Mouse (Mus musculus): ENCODE results near the gene Gadl1. TPM values are rescaled to one million over a fixed set of nuclear protein-coding genes. Genes with fewer than 3 reads are reported as not detected.
A peak's percentile ranks its signal among the peaks of the same experiment; 100 is the strongest.
"Not testable (repeated sequence)": the region's sequence is repeated elsewhere in the genome, so short reads cannot be mapped to it uniquely, and the experiment has no call there.

The Gadl1 gene
- total RNA-seq, 2 experiments from 2014 or later = 3.3 to 10.8 TPM

DNA sequence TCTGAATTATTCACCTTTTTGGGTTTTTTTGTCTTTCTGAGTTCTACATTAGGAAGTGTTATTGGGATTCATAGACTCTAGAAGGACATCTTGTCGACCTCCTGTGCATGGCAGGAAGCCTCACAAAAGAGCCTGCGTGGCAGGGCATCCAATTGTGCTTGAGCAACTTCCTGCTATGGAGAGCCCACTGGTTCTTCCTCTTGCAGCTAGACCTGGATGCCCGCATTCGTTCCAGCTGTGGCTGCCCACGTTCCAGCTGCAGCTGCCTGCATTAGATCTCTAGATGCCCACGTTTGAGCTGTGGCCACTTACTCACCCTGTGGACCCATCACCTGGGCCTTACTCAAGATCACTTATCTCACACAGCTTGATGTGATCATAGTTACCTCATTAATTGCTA, 116.1 kb downstream of the Gadl1 start:
- no peak for DNase-seq

DNA sequence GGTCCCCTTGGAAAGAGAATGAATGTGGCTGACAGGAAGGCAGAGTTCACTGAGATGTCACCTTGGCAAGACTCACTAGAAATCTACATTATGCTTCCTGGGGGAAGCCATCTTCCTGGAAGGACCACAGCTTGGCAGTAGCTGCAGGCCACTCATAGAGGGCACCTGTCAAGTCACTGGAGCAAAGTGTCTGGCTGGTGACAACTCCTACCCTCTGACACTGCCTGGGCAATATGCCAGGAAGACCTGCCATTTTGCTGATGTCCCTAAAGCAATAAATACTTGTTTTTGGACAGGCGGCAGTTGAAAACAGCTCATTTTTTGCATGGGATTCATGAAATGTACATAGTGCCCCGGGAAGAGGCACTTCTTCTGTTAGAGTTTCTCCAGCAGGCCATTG, 119.8 kb downstream of the Gadl1 start:
- DNase-seq = no peak

DNA sequence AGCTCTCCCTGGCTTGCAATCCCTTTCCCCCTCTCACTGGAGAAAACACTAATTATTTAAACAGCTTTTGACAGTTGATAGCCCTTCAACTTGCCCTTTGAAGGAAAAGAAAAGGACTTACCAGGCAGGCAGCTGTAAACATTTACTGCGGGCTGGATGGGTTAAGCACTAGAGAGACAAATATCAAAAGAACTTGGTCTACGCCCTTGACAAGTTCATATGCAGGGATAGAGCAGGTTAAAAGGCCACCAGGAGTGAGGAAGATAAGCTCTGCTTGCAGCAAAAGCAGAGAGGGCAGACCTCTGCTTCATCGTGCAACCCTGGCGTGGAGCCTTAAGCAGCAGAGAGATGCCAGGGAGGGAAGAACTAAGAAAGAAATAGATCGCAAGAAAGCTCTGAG, 123.5 kb downstream of the Gadl1 start:
- DNase-seq = no peak

DNA sequence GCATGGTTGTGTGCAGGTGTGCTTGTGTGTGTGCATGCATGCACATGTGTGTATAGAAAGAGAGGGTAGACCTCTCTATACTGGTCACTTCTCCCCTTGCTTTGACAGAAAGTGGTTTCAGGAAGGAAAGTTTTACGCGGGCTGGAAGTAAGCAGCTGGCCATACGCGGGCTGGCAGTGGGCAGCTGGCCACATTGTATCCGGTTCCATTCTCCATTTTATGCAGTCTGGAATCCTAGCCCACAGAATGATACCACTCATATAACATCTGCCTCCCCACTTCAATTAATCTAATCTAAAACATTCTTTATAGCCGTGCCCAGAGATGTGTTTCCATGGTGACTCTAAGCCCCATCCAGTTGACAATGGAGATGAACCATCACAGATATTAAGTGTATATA, 129.0 kb downstream of the Gadl1 start:
- DNase-seq = no peak

DNA sequence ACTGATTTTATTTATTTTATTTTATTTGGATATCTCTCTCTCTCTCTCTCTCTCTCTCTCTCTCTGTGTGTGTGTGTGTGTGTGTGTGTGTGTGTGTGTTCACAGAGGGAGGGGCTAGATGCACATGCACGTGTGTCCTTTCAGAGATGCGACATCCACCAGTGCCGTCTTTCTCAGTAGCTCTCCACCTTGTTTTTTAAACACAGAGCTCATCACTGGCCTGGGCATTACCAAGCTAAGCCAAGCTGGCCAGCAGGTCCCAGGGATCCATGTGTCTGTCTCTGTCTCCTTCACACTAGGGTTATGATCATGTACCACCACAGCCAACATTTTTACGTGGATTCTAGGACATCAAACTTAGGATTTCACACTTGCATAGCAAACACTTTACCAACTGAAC, 130.7 kb downstream of the Gadl1 start:
- no peak for DNase-seq

DNA sequence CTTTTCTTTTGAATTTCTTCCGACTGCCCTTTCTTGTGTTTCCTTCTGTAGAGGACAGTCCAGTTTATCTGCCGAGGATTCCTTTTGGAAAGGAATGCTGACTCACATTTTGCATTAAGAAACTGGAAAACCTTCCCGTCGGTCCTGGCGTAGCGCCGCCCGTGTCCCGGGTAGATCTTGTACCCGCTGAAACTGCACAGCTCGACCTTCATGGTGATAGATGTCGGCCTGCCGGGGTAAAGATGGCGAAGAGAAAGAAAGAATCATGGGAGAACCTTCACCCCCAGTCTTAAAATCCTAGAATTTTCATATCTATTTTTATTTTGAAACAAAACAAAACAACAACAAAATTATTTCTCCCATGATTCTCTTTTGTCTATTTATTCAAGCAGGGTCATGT, 131.6 kb downstream of the Gadl1 start:
- not testable (repeated sequence) for DNase-seq

DNA sequence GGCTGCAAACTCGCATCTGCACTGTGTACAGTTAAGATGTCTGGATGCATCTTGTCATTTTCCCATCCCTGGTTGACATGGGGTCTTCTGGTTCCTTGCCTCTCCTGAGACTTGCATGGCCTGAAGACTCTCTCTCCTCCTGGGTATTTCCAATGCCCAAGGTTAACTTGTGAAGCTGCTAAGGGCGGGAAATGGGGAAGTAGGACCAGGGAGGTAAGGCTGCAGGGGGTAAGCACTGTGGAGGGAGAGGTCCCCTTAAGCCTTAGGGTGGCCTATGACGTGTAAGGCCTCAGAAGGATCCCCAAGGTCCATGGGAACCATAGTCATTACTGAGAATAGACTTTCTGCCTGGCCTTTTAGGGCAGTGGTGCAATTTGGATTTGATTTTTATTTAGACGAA, 132.1 kb downstream of the Gadl1 start:
- DNase-seq = no peak

DNA sequence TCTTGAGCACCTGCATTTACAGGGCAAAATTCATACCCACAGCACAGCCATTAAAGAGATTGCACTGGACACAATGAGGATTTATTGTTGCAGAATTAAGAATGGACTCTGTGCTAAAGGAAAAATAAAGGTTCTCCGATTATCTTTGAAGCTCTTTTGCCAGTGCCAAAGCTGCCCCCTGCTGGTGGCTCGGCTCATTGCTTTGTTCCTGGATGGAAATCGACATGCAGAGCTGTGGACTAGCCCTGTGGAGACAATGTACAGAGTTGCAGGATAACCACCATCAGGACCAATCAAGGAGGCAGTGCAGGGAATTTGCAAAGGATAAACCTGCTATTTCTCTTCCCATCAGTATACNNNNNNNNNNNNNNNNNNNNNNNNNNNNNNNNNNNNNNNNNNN, 132.5 kb downstream of the Gadl1 start:
- peak; percentile 32 for DNase-seq

DNA sequence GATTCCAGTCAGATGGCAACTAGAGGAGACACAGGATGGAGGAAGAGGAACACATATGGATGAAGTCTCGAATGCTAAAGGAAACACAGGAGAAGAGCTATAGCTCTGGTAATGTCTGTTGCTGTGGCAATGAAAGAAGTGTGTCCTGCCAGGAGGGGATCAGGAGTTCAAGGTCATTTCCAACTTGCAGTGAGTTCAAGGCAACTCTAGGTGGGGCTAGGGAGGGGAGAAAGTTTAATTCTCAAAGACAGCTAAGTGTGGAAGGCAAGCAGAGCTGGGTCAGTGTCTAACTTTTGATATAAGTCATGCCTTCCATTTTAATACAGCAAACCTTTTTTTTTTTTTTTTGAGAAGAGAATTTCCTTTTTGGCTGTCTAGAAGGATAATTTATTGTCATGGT, 140.7 kb downstream of the Gadl1 start:
- no peak for DNase-seq

DNA sequence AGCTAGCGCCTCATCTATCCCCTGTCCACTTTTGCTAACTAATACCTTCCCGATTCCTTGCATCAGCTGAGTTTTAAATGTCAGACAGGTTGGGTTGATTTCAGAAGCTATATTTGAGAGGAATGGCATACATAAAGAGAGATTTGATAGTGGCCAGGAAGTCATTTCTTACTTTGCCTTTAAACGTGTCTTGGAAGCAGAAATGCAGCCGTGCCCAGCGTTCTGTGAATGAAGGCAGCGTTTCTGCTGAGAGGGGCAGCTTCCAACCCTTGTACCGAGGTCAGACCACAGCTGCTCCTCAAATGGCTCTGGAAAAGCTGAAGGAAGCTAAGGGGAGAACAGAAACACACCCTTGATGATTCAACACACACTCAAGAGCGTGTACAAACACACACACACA, 144.7 kb downstream of the Gadl1 start:
- DNase-seq = no peak

DNA sequence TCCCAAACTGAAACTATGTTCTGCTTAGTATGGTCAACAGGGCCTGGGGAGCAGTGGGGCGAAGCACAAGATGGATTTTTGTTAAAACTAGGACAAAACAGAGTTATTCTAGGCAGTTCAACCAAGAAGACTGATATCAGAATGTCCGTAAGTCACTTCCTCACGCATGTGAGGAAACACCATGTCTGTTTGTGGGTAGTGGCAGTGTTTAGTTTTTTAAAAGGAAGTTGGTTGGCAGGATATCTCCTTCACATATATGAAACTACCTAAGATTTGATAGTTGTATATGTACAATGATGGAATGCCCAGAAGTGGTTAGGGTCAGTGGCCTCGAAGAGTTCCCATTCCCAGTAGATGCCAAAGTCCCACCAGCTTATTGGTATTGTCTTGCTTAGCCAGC, 149.2 kb downstream of the Gadl1 start:
- no peak for DNase-seq

DNA sequence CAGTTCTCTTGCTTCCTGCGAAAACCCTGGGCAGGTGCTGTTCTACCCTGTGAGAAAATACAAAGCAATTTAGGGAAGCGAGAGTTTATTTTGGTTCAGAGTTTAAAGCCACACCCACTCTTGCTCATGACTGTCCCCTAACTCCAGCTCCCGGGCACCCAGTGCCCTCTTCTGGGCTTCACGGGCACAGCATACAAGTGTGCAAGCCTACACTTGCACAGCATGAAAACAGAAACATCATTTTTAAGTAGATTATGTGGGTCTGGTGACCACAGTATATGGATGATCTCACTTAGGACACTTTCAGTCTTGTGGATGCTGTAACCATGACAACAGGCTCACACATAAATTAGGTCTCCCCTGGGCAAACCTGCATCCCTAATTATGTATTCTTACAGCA, 149.9 kb downstream of the Gadl1 start:
- no peak for DNase-seq

DNA sequence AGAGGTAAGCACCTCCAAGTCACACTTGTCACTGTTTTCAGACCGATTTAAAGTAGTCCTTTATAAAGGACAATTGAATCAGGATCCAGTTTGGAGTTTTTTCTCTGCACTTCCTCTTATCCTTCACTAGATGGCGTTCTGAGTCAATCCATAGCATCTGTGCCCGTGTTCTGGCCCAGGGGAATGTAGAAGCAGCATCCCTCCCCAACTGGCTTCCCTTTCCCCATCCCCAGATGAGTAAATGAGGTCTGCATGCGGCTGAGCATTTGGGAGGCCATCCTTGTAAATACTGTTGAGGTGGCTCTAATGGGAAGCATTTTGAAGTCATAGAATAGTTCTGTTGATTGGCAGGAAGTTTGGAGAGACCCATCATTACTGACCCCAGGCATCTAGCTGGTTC, 151.4 kb downstream of the Gadl1 start:
- DNase-seq = no peak

DNA sequence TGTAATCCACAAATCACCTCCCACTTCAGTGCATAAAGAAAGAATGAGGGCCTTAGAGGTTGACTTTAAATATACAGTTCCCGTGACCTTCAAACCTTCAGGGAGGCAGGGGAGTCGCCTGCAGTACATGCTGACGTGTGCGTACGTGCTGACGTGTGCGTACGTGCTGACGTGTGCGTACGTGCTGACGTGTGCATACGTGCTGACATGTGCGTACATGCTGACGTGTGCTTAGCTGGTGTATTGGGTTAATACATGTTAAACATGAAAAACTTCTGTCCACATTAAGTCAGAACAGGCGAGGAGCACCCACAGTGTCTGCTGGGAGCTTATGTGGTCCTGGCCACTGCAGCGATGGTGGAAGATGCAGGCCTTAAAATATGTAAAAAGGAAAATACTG, 155.5 kb downstream of the Gadl1 start:
- no peak for DNase-seq

DNA sequence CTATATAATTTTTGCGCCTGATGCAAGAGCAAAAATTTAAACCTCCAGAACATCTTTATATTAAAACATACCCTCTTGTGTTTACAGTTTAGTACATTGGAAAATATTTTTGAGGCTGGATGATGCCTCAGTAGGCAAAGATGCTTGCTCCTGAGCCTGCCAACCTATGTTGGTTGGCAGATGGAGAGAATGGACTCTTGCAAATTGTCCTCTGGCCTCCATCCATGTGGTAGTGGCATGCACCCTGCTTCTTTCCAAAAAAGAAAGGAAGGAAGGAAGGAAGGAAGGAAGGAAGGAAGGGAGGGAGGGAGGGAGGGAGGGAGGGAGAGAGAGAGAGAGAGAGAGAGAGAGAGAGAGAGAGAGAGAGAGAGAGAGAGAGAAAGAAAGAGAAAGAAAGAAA, 162.3 kb downstream of the Gadl1 start:
- DNase-seq = not testable (repeated sequence)

DNA sequence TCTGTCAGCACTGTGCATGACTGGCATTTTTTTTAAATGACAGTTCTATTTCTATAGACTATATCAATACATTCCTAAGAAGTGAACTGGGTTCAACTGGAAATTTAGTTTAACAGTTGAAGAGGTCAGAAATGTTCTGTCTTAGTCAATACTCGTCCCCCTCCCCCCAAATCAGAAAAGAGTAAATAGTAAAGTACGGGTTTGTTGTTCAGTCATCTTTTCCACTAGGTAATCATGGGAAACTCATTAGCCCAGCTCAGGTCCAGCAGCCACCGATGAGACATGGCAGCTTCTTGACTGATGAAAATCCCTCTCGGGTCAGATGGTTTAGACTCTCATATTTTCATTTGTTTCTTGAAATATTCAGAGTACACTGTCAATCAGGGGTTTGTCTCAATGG, 166.9 kb downstream of the Gadl1 start:
- no peak for DNase-seq

DNA sequence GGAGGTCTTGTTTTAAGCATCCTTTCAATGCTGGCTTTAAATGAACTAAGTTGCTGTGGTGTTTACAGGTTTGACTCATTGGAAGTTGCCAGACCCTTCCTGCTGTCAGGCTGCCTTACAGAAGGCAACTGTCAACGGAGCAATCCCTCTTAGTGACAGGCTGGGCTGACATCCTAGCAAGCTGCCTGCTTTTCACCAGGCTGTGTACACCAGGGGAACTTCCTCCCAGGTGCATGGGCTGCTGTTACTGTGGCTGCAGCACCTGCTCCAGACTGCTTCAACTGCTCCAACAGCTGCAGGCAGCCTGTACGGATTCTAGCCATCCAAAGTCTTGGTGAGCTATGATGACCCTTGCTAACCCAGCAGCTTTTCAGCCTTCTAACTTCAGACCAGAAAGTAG, 167.7 kb downstream of the Gadl1 start:
- DNase-seq = no peak

DNA sequence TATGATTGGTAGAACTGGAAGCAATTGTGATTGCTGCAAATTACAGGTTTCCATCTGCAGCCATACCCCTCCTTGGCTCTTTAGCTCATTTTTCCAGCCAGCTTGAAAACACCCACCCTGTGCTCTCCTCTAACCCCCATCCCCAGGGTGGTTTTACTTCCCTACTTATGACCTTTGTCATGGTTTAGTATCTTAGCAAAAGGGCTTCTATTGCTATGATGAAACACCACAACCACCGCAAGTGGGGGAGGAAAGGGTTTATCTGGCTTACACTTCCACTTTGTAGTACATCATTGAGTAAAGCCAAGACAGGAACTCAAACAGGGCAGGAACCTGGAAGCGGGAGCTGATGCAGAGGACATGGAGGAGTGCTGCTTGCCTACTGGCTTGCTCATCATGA, 168.2 kb downstream of the Gadl1 start:
- DNase-seq = no peak

DNA sequence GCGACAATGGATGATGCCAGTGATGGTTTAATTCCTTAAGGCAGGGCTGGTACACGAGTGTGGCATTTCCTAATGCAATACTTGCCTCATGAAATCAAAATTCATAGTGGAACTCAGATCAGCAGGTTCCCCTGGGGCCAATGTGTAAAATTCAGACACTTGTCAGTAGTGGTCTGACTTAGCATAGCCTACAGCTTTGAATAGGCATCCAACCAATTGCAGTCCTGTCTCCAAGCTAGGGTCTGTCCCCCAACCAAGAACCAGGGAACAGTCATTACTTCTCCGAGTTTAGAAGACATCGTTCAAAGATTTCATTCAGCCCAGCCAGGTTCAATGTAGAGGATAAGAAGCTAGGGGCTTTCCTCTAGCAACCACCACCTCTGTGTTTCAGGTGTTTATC, 172.5 kb downstream of the Gadl1 start:
- DNase-seq = no peak

DNA sequence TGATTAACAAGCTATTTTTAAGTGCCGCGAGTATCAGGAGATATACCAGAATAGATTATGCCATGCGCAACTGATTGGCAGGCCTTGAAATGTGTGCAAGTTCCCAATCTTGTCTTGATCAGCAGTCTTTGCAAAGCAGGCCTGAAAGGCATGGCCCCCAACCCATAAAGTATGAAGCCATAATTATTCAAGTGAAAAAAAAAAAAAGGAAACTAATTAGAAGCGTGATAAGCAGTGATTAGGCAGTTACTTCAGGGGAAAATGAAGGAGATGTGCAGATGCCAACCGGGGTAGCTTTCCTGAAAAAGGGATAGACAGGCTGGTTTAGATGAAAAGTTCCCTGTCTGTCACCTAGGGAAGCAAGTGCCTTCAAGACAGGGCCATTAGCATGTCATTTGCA, 174.0 kb downstream of the Gadl1 start:
- DNase-seq = no peak

DNA sequence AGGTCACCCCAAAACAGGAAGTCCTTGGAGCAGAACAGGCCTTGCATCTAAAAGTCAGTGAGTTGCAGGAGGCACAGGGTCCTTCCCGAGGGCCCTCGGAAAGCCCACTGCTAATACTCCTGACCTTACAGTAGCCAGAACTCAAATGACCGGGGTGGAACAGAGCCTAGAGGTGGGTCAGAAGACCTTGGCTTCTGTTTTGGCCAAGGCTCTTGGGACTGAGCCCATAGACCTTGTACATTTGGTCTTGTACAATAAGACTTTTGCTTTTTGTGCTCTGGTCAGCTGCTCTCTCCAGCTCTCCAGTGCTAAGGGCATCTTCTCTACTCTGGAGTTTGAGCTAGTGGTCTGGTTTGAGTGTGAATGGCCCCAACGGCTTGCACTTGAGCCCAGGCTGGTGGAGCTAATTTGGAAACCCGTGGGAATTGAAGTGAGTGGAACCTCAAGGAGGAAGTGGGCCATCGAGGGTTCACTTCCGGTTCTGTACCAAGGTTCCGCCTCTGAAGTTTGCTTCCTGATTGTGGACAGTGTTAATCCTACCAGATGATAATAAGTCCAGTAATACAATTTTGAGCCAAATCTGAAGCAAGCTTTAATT, 174.6 kb downstream of the Gadl1 start:
- DNase-seq = no peak

DNA sequence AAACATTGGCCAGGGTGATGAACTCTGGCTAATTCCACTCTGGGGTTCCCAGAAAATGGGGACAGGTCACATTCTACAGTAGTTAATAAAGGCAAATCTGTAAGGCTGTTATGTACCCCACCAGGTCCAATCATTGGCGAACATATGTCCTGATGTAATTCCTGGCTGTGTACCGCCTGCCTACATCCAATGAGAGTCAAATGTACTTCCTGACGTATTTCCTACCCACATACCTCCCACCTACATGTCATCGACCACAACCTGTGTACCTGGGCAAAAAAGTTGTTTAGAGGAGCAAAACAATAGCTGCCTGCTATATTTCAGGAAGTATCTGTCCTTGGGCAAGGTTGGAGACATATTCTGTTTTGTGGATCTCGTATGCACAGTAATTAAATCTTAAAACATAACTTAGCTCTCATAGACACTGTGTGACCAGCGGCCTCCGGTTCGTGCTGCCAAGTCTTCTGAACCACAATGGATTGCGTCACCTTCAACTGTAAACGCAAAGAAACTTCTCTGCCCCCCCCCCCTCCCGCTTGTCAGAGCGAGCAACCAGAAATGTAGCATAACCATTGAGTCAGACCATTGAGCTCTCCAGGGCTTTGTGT, 175.2 kb downstream of the Gadl1 start:
- DNase-seq = no peak

DNA sequence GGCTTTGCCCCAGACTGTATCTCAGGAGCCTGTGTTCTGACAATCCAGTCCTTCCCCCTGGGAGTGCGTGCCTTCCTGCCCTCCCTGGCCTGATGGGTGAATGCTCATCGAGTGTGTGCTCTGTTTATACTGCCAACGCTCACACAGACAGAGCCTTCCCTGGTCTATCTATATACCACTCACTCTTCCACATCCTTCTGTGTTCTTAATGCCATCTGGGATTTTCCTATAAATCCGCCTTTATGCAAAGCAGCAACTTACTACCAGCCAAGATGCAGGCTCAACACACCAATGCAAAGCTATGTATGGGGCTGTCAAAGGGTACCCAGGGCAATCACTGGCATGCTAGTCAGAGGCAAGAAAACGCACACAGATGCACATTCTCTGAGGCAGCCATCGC, 176.7 kb downstream of the Gadl1 start:
- DNase-seq = no peak

DNA sequence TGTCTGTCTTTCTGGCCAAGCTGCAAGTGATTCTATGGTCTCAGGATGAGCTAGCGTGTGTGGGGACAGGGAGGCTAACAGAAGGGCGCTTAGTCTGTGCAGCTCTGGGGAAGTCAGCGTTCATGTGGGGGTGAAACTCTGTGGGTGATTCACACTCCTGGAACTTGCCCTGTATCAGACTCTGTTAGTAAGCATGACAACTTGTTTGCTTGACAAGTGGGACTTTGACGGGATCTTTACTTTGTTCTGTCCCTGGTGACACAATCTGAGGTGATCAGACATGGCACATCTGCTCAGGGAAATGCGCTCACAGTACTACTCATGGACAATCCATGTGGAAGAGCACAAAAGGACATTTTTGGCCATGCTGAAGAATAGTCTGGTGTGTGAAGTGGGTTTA, 178.0 kb downstream of the Gadl1 start:
- DNase-seq = no peak

DNA sequence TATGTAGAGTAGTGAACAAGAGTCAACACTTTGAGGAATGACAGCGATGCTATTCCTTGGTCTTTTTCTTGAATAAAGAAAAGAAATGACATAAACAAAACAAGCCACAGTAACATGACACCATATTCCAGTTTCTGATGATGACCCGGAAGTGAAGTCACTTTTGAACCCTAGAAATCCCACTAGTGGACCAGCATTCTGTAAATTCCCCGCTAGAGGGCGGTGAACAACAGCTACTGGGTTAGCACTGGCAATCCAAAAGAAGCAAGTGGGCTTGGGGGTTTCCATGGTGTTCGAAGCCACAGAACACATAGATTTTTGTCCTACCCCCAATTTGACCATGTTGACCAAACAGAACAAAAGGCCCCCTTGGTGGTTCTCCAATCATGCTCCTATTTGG, 178.6 kb downstream of the Gadl1 start:
- DNase-seq = no peak
